Mouse (Mus musculus) thymus, postnatal 4 days (tissue): Measurements from ENCODE around the gene Slc13a3.
A peak's percentile ranks its signal among the peaks of the same experiment; 100 is the strongest.
"Not testable (repeated sequence)": the region's sequence is repeated elsewhere in the genome, so short reads cannot be mapped to it uniquely, and the experiment has no call there.

ENCODE experiments used
- DNase-seq: peaks from one replicate; pipeline ENCODE4 v3.0.0; 2021

The Slc13a3 gene

GRCm38 (mm10) chr2:165473003-165473402, at the start of gene Slc13a3:
Slc13a3 (minus strand) TSS chr2:165473230.
- DNase-seq: no peak

- DNase-seq: no peak
Observed at GRCm38 (mm10) chr2:165515178-165515728, 42.2 kb upstream of the Slc13a3 start.

DNA sequence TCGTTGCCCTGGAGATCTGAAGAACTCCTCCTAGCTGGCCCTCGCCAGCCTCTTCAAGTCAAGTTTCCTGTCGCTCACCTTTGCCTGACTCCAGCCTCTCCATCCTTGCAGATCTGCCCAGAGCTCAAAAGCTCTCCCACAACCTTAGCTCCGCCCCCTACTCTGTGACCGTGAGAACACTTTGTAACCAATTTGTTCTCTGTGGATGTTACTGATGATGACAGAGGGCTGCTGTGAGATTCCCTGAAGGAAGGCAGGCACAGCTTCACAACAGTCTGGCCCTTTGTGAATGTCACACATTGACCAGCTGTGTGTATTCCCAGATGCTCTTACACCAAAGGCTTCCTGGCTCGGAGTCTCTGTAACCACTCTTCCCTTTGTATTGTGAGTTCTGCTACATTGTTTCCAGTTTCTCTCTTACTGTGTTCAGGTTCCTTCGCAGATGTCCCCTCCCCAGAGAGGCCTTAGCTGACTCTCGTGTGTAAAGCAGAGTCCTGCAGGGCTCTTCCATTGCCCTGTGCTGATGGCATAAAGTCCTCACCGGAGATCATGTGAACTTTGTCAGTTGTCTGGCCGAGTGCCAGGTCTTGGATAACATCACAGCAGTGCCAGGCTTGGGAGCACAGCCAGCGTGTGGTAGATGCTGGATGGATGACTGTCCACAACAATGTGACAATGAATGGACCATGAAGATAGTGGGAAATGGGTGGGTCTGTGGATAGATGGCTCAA, 40.0 kb upstream of the Slc13a3 start:
- DNase-seq: no peak

DNA sequence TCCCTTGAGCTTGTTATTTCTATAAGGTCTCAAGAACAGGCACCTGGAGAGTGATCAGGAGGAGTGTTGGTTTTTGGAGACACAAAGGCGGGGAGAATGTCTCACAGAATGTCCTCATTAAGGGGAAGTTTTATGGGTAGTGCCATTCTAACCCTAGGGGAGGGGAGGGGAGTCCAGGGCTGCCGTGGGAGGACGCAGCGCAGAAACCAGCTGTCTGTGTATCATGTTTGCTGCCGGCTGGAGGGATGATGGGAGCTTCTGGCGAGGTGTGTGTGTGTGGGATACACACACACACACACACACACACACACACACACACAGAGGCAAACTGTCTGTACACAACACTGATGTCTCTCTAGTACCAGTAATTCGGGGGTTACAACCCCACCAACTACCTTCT, 39.4 kb upstream of the Slc13a3 start:
- DNase-seq: no peak

GRCm38 (mm10) chr2:165511530-165511929, 38.5 kb upstream of the Slc13a3 start:
- DNase-seq: not testable (repeated sequence)

- DNase-seq: not testable (repeated sequence)
Observed at GRCm38 (mm10) chr2:165510914-165511458, 38.0 kb upstream of the Slc13a3 start.

DNA sequence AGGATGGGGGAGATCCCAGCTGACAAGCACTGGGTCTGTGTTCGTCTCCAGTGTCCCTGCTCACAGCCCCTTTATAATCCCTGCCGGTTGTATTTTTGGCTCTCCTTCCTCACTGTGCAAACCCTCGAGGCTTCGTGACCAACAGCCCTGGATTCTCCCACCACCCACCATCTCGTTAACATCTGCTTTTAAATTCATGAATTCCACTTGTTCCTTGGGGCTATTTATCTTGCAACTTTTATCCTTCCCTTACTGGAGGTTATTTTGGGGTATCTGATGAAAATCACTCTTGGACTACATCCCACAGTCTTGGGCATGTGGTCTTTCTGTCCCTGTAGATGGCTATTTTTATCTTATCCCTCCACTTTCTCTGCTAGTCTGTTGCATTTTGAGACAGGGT, 37.4 kb upstream of the Slc13a3 start:
- no peak for DNase-seq

GRCm38 (mm10) chr2:165509686-165510085, 36.7 kb upstream of the Slc13a3 start:
- peak; percentile 65 for DNase-seq

DNA sequence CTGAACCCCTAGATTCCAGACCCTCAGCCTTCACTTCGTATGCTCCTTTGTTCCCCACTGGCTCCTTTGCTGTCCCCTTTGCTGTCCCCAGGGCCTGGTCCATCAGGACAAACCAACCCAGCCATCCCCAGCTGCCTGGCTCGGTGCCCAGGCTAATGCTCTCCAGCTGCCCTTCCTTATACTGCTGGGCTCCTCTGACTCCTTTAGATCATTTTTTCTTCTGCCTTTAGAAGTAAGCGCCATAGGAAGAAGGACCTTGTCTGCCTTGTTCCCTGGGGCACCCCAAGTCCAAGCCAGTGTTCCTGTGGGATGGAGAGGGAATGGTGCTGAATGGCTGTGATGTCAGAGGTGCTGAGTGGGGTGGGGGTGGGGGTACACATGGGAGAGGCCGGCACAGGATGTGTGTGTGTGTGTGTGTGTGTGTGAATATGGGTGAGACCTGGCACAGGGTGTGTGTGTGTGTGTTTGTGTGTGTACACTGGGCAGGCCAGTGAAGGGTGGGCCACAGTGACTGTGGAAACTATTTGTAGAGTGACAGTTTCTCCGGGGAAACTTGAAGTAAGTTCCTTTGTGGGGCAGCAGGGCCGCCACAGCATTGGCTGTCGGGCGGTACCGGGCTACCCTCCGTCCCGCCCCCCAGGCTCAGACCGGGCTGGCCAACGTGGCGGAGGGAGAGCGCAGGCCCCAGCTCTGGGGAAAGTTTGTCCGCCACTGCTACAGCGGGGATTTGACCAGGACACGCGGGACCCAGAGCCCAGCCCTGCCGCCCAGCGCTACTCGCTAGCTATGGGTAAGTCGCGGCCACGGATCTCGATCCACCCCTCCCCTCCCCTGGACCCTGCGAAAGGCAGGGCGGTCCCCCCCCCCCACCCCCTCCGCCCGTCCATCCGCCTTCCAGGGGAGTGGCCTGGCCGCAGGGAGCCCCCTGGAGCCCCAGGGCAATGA, 30.5 kb upstream of the Slc13a3 start, which contains the start of gene Slc2a10:
Gene Slc2a10 (plus strand): TSS at position 529 of the 945 bp plus-strand sequence.
- no peak for DNase-seq

DNA sequence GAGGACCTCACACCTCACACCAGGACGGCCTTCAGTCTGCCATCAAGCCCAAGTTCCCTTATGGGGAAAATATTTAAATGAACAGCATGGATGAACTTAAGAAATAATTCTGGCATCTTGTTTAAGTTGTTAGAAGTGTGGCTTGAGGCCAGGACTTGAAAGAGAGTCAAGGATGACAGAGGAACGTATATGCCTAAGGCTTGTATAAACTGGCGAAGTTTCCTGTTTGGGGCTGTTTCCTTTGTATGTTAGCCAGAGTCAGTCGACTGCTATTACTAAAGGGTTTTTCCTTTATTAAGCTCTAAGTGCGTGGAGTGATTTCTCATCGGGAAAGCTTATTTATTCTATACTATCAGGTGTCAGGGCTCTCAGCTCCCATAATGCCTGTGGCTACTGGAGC, 25.8 kb upstream of the Slc13a3 start:
- DNase-seq: no peak

- DNase-seq: no peak
Observed at GRCm38 (mm10) chr2:165497706-165498275, 24.8 kb upstream of the Slc13a3 start.

DNA sequence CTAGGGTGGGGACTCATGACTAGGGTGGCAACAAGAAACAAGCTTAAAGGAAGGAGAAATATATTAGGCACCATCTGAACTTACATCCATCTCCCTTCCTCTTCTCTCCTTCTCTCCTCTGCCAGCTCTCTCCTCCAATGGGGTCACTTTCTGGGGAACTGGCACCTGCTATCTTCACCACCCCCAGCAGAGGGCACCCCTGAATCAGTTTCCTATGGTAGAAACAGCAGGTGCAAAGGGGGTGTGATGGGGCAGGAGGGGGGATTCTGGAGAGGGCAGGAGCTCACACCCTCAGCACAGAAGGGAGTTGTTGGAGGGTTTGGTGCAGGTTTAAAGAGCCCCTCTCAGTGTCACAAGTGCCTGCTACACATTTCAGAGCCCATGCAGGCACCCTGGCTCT, 23.2 kb upstream of the Slc13a3 start:
- DNase-seq: peak; percentile 88

GRCm38 (mm10) chr2:165494495-165494894, 21.5 kb upstream of the Slc13a3 start:
- no peak for DNase-seq

DNA sequence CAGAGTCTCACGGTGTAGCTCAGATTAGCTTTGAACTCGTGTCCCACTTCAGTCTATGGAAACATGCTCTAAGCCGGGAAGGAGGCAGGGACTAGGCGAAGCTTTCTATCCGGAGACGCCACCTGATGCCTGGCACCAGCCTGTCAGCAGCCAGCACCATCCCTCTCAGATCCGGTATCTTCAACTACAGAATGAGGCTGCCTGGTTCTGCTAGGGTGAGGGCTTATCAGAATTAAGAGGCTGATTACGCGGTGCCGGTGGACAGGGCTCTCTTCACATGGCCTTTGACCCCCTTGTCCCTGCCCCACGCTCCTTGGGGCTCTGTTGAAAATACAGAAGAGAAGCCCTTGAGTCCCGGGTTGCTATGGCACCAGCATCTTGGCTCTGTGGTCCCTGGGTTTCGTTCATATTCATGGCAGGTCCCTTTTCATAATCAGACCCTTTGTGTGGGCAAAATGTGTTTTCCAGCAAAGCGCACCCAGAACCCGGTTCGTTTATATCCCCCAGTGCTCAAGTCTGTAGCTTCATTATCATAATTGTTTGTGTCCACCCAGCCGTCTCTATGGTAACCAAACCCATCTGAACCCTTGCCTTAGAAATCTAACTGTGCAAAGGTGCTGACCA, 20.7 kb upstream of the Slc13a3 start:
- DNase-seq: no peak

GRCm38 (mm10) chr2:165492648-165493553, 19.9 kb upstream of the Slc13a3 start, which contains the start of gene Trp53rka:
Trp53rka (minus strand) TSS chr2:165493324.
- DNase-seq: peak; percentile 81

- DNase-seq: peak; percentile 83
Observed at GRCm38 (mm10) chr2:165486881-165487535, 14.0 kb upstream of the Slc13a3 start.

DNA sequence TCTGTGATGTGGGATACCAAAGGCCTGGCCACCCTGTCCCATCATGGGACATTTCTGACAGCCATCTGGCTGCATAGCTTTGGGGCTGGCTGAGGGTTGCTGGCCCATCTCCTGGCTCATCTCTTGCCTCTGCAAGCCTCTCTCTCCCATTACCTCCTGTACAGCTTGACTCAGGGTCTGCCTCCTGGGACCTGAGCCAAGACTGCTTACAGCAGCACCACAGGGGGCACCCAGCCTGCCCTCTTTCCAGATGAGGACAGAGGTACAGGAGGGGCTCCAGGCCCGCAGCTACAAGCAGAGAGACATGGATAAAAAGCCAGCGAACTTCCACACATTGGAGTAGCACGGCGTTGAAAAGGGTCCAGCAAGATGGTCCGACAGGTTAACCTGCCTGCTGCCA, 13.4 kb upstream of the Slc13a3 start:
- no peak for DNase-seq

- no peak for DNase-seq
Observed at GRCm38 (mm10) chr2:165485826-165486225, 12.8 kb upstream of the Slc13a3 start.

DNA sequence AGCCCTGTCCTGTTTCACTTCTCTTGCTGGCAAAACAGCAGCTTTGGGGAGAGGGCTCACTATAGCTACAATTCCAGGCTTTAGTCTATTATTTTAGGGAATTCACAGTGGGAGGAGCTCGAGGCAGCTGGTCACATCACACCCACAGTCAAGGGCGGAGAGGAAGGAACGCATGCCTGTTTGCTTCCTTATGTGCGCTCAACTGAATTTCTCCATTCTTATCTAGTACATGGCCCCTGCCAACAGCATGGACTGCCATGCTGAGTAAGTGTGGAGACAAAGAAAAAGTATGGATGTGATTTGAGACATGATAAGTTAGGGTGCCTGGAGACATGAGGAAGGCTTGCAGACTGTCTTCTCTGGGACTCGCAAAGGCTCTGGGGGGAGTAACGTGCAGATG, 11.1 kb upstream of the Slc13a3 start:
- no peak for DNase-seq

DNA sequence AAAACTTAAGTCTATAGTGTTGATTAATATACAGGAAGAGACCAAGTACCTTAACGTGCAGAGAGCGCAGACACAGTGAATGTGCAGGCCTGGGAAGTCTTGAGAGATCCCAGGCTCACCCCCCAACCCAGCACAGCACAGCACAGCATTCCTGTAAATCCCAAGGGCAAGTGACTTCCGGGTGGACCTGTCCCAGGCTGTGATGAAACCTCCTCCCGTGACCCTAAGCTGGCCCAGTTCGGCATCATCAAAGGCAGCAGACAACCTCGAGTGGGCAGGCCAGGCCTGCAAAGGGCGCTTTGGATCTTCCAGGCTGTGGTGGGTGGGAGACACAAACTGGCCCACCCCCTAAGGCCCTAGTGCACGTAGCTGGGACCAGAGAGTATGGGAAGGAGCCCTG, 9.0 kb upstream of the Slc13a3 start:
- no peak for DNase-seq

DNA sequence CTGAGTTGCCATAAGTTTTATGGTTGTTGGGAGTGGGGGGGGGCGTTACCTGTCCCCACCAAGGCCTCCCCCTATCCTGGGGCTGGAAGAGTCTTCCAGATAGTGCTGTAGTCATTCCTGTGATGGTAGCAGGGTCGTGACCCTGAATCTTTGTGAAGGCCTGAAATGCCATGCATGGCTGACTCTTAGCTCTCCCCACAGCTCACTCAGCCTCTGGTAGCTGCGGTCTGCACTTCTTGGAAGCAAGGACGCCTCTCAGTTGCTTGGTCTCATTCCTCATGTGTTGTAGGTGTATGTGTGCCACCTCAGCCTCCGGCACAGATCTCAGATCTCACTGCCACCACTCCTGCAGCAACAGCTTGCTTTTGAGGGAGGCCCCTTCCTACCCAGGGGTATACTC, 2.8 kb upstream of the Slc13a3 start:
- no peak for DNase-seq
